Mouse (Mus musculus) embryonic facial prominence, embryonic 12.5 days (tissue): ENCODE data around the gene Slc52a3. TPM values are rescaled to one million over a fixed set of nuclear protein-coding genes. Genes with fewer than 3 reads are reported as not detected.

Source experiments
- ATAC-seq: fragments of 200-750 bp; cut with Nextera tagmentation; 2 replicates; pipeline ENCODE4 v1.8.0; 2017; ENCODE audit not compliant: insufficient number of reproducible peaks, insufficient read depth, low FRiP score, low TSS enrichment
- H3K27ac ChIP-seq: fragments of 300-500 bp; sonication (generic); 2 replicates; pipeline ENCODE4 v1.5.1; 2016; ENCODE audit warnings: mild to moderate bottlenecking
- H3K27me3 ChIP-seq: fragments of 300-500 bp; sonication (generic); 2 replicates; pipeline ENCODE4 v1.6.1; 2016; ENCODE audit warnings: mild to moderate bottlenecking, moderate library complexity
- H3K36me3 ChIP-seq: fragments of 300-500 bp; sonication (generic); 2 replicates; pipeline ENCODE4 v1.6.1; 2016; ENCODE audit warnings: mild to moderate bottlenecking
- H3K4me1 ChIP-seq: fragments of 300-500 bp; sonication (generic); 2 replicates; pipeline ENCODE4 v1.6.1; 2016
- H3K4me2 ChIP-seq: fragments of 300-500 bp; sonication (generic); replicated peaks from 2 replicates; pipeline ENCODE4 v1.6.1; 2016; ENCODE audit warnings: mild to moderate bottlenecking, moderate library complexity
- H3K4me3 ChIP-seq: fragments of 300-500 bp; sonication (generic); 2 replicates; pipeline ENCODE4 v1.5.1; 2016; ENCODE audit warnings: mild to moderate bottlenecking
- H3K9ac ChIP-seq: fragments of 300-500 bp; sonication (generic); 2 replicates; pipeline ENCODE4 v1.6.1; 2016; ENCODE audit warnings: mild to moderate bottlenecking, moderate library complexity
- H3K9me3 ChIP-seq: fragments of 300-500 bp; sonication (generic); 2 replicates; pipeline ENCODE4 v1.6.1; 2016; ENCODE audit warnings: mild to moderate bottlenecking, moderate library complexity
- WGBS: fragments of 180-500 bp; shearing (Covaris S2); methylation state at CpG from one replicate; pipeline ENCODE4 v1.1.7; 2016; 5-methylcytosine and 5-hydroxymethylcytosine counted together
- polyA plus RNA-seq: library from polyadenylated mRNA; unstranded; fragments of >200 nt; fragmentation: Nextera tagmentation; extraction: Ambion mirVana; gene quantifications from 2 replicates; pipeline ENCODE4 v1.2.1, GENCODE M21; 2016

Slc52a3 gene
- polyA plus RNA-seq, 1 experiment from 2014 or later = 1.2 TPM

DNA sequence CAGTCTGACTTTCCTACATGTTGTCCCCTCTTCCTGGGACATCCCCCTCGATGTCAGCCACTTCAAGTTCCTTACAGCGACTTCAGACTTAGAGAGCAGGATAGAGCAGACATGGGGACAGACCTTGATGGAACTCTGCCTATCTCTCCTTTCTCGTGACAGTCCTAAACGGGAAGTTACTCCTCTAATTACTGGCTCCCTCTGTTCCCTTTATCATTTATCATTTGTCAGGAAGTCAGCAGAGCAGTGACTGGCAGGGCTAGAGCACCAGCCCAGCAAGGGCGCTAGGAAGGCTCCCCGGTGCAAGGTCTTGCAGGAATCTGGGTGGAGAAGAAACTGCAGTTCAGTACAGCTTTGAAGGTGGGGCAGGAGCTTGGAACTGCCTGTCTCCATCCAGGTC, 6.2 kb downstream of the Slc52a3 start:
- 68% methylated on average over 6 of the region's 6 CpGs for WGBS
- ATAC-seq = no peak
- H3K4me1 ChIP-seq = peaks cover 5% of the 10 kb centered on the region; the same call in 1 of the 2 replicates
- no peak overlapping the region for H3K4me2 ChIP-seq
- no peak overlapping the region for H3K9ac ChIP-seq
- H3K36me3 ChIP-seq = no peaks in the 10 kb centered on the region
- H3K27ac ChIP-seq = no peak overlapping the region
- peaks cover 34% of the 10 kb centered on the region for H3K27me3 ChIP-seq
- no peak overlapping the region for H3K4me3 ChIP-seq
- H3K9me3 ChIP-seq = no peaks in the 10 kb centered on the region

DNA sequence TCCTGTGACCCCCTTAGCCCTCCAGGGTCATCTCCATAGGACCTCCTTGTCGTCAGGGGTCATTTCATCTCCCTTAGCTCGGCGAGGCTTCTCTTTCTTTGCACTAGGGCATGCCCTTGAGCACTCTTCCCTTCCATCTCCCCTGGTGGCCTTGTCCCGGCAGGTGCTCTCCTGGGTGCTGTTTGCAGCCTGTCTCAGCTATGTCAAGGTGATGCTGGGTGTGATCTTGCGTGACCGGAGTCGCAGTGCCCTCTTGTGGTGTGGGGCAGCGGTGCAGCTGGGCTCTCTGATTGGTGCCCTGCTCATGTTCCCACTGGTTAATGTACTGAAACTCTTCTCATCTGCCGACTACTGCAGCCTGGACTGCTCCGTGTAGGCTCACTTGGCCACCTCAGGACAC, 11.5 kb downstream of the Slc52a3 start:
- 51% methylated on average over 10 of the region's 10 CpGs for WGBS
- Histone ChIP-seq H3K27me3 (no peaks in the 10 kb centered on the region), H3K36me3 (no peaks in the 10 kb centered on the region), H3K4me3 (no peak overlapping the region), H3K27ac (no peak overlapping the region), H3K9me3 (no peaks in the 10 kb centered on the region), H3K9ac (no peak overlapping the region), H3K4me1 (no peaks in the 10 kb centered on the region), H3K4me2 (no peak overlapping the region)
- no peak for ATAC-seq

DNA sequence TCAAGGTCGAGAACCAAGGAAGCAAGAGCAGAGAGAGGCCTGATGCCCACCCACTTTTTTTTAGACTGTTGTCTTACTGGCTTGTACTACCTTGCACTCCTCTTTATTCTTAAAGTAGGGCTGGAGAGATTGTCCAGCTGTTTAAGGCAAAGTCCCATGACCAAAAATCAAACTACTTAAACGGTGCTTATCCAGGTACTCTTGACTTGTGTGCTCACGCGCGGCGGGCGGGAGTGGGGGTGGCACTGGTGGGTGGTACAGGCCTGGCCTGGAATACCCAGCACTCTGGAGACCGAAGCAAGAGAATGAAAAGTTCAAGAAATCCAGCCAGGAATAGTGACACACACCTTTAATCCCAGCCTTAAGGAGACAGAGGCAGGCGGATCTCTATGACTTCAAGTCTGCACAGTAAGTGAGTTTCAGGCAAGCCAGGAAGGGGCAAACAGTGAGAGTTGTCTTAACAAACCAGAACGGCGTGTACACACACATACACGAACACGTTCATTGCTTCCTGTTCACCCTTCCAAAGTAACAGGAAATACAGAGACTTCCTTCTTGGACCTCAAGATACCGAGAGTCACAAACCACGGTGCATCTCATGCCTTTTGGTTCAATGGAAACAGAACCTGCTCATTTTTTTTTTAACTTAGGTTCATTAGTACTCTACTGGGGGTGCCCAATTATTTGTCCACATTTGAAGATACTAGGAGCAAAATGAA, 12.9 kb downstream of the Slc52a3 start:
- Histone ChIP-seq H3K27ac (no peak overlapping the region), H3K27me3 (no peaks in the 10 kb centered on the region), H3K4me3 (no peak overlapping the region), H3K36me3 (no peaks in the 10 kb centered on the region), H3K4me1 (no peaks in the 10 kb centered on the region), H3K9ac (no peak overlapping the region), H3K9me3 (no peaks in the 10 kb centered on the region), H3K4me2 (no peak overlapping the region)
- ATAC-seq = no peak
- 89% methylated on average over 15 of the region's 15 CpGs for WGBS

DNA sequence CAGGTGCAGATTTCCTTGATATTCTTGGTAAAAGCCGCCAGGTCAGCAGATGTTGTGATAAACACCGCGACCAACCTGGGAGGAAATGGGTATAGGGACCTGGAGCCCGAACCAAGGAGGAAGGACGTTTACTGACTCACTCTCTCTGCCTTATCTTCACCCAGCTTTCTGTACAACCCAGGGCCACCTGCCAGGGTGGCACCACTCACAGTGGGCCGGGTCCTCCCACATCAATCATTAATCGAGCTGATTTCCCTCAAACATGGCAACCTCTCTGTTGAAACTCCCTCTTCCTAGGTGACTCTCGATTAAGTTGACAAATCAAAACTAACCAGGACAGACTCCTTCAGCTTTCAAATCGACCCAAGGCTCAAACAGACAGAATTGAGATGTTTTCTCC, 13.9 kb downstream of the Slc52a3 start:
- Histone ChIP-seq H3K4me3 (no peak overlapping the region), H3K9me3 (no peaks in the 10 kb centered on the region), H3K4me2 (no peak overlapping the region), H3K27ac (no peak overlapping the region), H3K36me3 (no peaks in the 10 kb centered on the region), H3K27me3 (no peaks in the 10 kb centered on the region), H3K4me1 (no peaks in the 10 kb centered on the region), H3K9ac (no peak overlapping the region)
- ATAC-seq = no peak
- WGBS = 84% methylated on average over 9 of the region's 9 CpGs

DNA sequence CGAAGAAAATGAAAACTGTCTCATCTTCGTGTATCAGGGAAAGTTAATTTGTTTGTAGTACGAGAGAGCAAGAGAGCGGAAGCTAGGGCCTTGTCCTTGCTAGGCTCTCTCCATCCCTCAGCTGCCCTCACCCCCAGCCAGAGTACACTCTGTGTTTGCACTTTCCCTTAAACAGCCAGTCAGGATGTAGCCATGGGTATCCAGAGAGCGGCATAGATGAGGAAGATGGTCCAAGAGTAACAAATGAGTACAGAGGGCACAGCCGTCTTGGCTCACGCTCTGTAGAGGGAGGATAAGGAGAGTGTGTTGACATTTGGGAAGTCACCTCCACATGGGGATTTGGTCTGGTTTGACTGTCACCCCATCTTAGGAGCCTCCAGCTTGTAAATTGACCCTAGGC, 14.3 kb downstream of the Slc52a3 start:
- Histone ChIP-seq H3K9ac (no peak overlapping the region), H3K36me3 (no peaks in the 10 kb centered on the region), H3K4me3 (no peak overlapping the region), H3K9me3 (no peaks in the 10 kb centered on the region), H3K4me1 (no peaks in the 10 kb centered on the region), H3K27ac (no peak overlapping the region), H3K4me2 (no peak overlapping the region), H3K27me3 (no peaks in the 10 kb centered on the region)
- WGBS = 86% methylated on average over 7 of the region's 7 CpGs
- no peak for ATAC-seq

DNA sequence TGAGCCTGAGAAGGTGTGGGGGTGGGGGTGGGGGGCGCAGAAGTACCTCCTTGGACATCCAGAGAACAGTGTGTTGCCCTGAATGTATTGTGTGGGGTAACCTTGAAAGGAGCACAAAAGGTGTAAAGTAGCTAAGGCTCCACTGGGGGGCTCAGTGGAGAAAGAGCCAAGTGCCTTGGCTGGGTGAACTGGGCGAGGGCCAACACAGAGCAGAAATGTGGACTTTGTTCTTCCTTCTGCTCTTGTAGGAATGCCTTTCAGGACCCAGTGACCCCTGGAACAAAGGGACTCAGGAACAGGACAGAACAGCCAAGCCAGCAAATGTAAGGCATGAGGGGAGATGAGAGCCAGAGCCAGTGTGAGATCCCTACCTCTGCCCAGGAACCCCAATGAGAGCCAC, 15.4 kb downstream of the Slc52a3 start:
- WGBS = 42% methylated on average over 2 of the region's 2 CpGs
- no peak overlapping the region for H3K9ac ChIP-seq
- H3K4me2 ChIP-seq = no peak overlapping the region
- no peaks in the 10 kb centered on the region for H3K4me1 ChIP-seq
- H3K9me3 ChIP-seq = no peaks in the 10 kb centered on the region
- H3K27ac ChIP-seq = 0 out of 2 replicates have a peak overlapping the region, but pooled peaks have one; percentile 30
- no peaks in the 10 kb centered on the region for H3K36me3 ChIP-seq
- H3K27me3 ChIP-seq = no peaks in the 10 kb centered on the region
- H3K4me3 ChIP-seq = no peak overlapping the region
- no peak for ATAC-seq

DNA sequence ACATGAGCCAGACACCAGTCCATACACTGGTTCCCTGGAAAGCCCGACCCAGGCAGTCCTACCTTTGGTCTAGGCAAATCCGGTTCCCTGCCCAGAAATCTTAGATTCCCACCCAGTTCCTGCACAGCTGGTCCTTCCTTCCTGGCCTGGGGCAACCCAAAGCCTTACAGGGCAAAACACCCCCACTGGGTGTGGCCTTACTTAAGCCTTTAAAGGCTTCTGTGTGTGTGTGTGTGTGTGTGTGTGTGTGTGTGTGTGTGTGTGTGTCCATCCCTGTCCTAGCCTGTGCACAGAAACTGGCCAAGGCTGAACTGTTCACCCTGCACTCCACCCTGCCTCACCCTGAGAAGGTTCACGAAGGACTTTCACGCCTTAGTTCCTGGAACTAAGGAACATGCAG, 15.9 kb downstream of the Slc52a3 start:
- ATAC-seq = no peak
- H3K4me2 ChIP-seq = no peak overlapping the region
- H3K27ac ChIP-seq = no peak overlapping the region
- no peaks in the 10 kb centered on the region for H3K27me3 ChIP-seq
- no peaks in the 10 kb centered on the region for H3K4me1 ChIP-seq
- H3K4me3 ChIP-seq = no peak overlapping the region
- no peaks in the 10 kb centered on the region for H3K36me3 ChIP-seq
- H3K9me3 ChIP-seq = no peaks in the 10 kb centered on the region
- no peak overlapping the region for H3K9ac ChIP-seq
- WGBS = 66% methylated on average over 4 of the region's 4 CpGs

DNA sequence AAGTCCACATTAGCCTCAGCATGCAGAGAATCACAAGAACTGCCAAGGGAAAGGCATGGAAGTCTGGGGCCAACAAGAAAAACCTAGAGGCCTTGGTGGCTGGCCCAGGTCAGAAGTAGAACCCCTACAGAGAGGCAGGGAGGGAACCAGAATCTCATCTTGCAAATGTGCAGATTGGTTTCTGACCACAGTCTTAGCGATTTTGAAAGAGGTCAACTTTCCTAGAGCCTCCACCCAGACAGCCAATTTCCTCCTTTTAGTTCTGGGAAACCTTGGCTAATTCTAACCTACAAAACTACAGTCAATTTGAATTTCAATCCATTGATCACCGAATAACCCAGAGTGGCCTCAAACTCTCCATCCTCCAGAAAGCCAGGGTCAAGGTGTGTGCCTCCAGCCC, 16.4 kb downstream of the Slc52a3 start:
- 61% methylated on average over 2 of the region's 2 CpGs for WGBS
- no peaks in the 10 kb centered on the region for H3K36me3 ChIP-seq
- H3K9ac ChIP-seq = no peak overlapping the region
- no peak overlapping the region for H3K27ac ChIP-seq
- no peak overlapping the region for H3K4me3 ChIP-seq
- no peaks in the 10 kb centered on the region for H3K27me3 ChIP-seq
- no peak overlapping the region for H3K4me2 ChIP-seq
- no peaks in the 10 kb centered on the region for H3K4me1 ChIP-seq
- ATAC-seq = no peak
- no peaks in the 10 kb centered on the region for H3K9me3 ChIP-seq

DNA sequence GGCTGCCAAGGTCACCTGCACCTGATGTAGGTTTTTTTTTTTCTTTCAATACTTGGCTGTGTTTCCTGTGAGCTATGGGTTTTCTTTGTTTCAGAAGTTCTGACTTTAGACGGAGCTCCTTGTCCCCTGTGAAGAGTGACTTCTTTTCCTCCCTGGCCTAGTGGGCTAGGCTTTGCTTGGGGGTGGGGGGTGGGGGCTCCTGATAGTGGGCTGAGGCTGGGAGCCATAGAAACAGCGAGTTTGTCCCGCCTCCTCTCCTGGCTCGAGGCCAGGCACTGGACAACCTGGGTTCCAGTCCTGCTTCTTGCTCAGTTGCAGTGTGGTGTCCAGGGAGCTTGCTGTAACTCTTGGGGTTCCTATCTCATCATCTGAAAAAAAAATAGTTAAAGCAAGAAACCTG, 19.7 kb downstream of the Slc52a3 start:
- no peaks in the 10 kb centered on the region for H3K36me3 ChIP-seq
- ATAC-seq = no peak
- no peak overlapping the region for H3K27ac ChIP-seq
- 44% methylated on average over 4 of the region's 4 CpGs for WGBS
- H3K4me1 ChIP-seq = no peaks in the 10 kb centered on the region
- H3K9me3 ChIP-seq = no peaks in the 10 kb centered on the region
- H3K4me3 ChIP-seq = no peak overlapping the region
- H3K27me3 ChIP-seq = no peaks in the 10 kb centered on the region
- no peak overlapping the region for H3K9ac ChIP-seq
- H3K4me2 ChIP-seq = no peak overlapping the region

DNA sequence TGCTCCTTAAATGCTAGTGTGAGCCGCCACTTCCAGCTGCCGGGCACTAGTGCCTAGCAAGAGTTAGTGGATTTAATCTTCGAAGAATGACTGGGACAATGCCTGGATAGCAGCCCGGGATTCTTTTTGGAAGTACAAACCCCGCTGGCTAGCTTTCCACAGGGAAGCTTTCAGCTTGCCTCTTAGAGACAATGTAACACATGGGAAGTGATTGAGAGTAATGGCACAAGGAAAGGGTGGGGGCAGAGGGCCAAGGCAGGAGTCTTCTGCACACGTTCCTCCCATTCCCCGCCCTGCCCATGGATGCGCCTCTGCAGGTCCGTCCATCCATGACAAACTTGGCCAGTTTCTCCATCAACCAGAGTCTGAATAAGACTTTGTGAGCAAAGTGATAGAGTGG, 20.4 kb downstream of the Slc52a3 start:
- 82% methylated on average over 9 of the region's 9 CpGs for WGBS
- Histone ChIP-seq H3K27me3 (no peaks in the 10 kb centered on the region), H3K36me3 (no peaks in the 10 kb centered on the region), H3K9ac (no peak overlapping the region), H3K4me1 (no peaks in the 10 kb centered on the region), H3K27ac (no peak overlapping the region), H3K4me2 (no peak overlapping the region), H3K9me3 (no peaks in the 10 kb centered on the region), H3K4me3 (no peak overlapping the region)
- ATAC-seq = no peak

DNA sequence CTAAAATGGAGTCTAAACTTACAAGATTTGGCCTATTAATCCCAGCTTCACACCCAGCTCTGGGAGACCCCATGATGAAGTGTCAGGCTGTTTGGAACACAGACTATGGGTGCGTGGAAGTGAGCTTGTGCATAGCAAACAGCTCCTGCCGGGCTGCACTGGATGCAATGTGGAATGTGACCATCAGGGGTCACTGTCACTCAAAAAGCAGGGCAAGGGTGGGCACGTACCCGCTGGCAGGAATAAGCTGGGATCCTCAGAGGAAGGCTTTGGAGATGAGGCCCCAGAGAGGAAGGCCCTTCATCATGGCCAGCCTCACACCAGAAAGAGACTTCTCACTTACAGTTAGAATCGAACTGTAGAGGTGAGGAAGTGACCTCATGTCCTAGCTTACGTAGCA, 23.9 kb downstream of the Slc52a3 start:
- H3K9ac ChIP-seq = no peak overlapping the region
- H3K36me3 ChIP-seq = no peaks in the 10 kb centered on the region
- H3K27me3 ChIP-seq = no peaks in the 10 kb centered on the region
- no peaks in the 10 kb centered on the region for H3K4me1 ChIP-seq
- H3K9me3 ChIP-seq = no peaks in the 10 kb centered on the region
- H3K27ac ChIP-seq = no peak overlapping the region
- H3K4me3 ChIP-seq = no peak overlapping the region
- H3K4me2 ChIP-seq = no peak overlapping the region
- 0 out of 2 replicates have a peak, but pooled peaks have one; percentile 8 for ATAC-seq
- WGBS = 24% methylated on average over 6 of the region's 6 CpGs

DNA sequence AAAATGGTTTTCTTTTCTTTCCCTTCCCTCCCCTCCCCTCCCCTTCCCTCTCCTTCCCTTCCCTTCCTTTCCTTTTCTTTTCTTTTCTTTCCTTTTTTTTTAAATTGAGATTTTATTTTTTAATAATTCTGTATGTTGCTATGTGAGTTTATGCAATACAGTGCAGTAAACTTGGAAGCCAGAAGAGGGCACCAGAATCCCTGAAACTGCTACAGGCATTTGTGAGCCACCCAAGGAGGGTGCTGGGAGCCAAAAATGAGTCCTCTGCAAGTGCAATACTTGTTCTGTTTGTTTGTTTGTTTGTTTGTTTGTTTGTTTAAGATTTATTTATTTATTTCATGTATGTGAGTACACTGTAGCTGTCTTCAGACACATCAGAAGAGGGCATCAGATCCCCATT, 25.7 kb downstream of the Slc52a3 start:
- no peaks in the 10 kb centered on the region for H3K9me3 ChIP-seq

More for the DNA sequence above, 25.7 kb downstream of the Slc52a3 start:
- H3K9ac ChIP-seq = no peak overlapping the region
- no peak overlapping the region for H3K4me2 ChIP-seq
- H3K27ac ChIP-seq = no peak overlapping the region
- no peak for ATAC-seq
- H3K4me3 ChIP-seq = no peak overlapping the region
- no peaks in the 10 kb centered on the region for H3K36me3 ChIP-seq
- H3K27me3 ChIP-seq = no peaks in the 10 kb centered on the region
- no peaks in the 10 kb centered on the region for H3K4me1 ChIP-seq
